Mouse (Mus musculus): ENCODE data around the gene Vps13d. TPM values are rescaled to one million over a fixed set of nuclear protein-coding genes. Genes with fewer than 3 reads are reported as not detected.

Gene Vps13d
- polyA plus RNA-seq, 1 experiment from 2014 or later: 15.2 TPM

DNA sequence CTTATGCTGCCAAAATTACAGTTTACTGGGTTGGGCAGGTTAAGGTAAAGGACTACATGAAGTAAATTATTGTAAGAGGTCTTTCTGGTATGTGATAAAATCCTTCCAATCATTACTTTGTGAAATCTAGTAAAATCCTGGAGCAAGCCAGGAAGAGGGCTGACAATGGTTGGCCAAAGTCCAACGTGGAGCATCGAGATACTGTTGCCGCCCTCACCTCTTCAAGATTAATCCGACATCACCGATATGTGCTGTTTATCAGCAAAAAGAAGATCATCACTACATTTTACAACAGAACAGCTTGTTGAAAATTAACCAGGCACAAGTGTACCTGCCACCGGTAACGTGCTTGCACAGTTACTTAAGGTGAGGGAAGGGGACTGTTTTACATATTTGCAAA, 184.9 kb downstream of the Vps13d start:
- H3K27me3 ChIP-seq (ENCODE audit: control insufficient read depth, insufficient read depth, low read length): no peaks in the 10 kb centered on the region
- WGBS: 98% methylated on average over 7 of the region's 7 CpGs
- ATAC-seq (ENCODE audit: low FRiP score): no peak
- no peak overlapping the region for H3K4me3 ChIP-seq (ENCODE audit: low read depth, low read length)
- no peaks in the 10 kb centered on the region for H3K9me3 ChIP-seq (ENCODE audit: control insufficient read depth, low read length)
- H3K9ac ChIP-seq (ENCODE audit: low read depth, low read length): no peak overlapping the region
- no peaks in the 10 kb centered on the region for H3K4me1 ChIP-seq (replicated peaks; ENCODE audit: control insufficient read depth, insufficient read depth, low read length)
- no peak overlapping the region for H3K27ac ChIP-seq (ENCODE audit: low read depth, low read length)
- no peaks in the 10 kb centered on the region for H3K36me3 ChIP-seq (ENCODE audit: control insufficient read depth, insufficient read depth, low read length)
- no peak overlapping the region for H3K4me2 ChIP-seq (replicated peaks; ENCODE audit: low read depth, low read length)
- DNase-seq (ENCODE audit: low spot score): no peak

DNA sequence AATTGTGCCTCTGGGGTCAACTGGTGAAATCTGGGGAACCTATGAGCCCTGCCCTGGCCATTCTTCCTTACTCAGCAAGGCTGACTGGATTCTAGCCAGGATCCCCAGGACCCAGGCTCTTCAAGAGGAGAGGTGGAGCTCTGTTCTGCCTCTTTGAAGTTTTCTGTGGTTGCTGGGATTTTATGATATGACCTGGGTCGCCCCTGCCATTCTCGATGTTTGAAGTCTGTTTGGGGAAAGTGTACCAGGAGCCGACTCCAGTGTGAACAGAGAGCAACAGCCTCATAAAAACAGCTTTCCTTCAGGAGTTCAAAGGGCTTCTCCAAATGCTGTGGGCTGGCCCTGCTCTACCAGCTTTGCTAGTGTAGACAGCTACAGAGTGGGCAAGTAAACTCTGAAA, 185.4 kb downstream of the Vps13d start:
- WGBS: 81% methylated on average over 3 of the region's 3 CpGs
- ATAC-seq (ENCODE audit: low FRiP score): no peak
- H3K27ac ChIP-seq (ENCODE audit: low read depth, low read length): no peak overlapping the region
- no peaks in the 10 kb centered on the region for H3K9me3 ChIP-seq (ENCODE audit: control insufficient read depth, low read length)
- H3K4me2 ChIP-seq (replicated peaks; ENCODE audit: low read depth, low read length): no peak overlapping the region
- no peaks in the 10 kb centered on the region for H3K4me1 ChIP-seq (replicated peaks; ENCODE audit: control insufficient read depth, insufficient read depth, low read length)
- no peak overlapping the region for H3K4me3 ChIP-seq (ENCODE audit: low read depth, low read length)
- no peak for DNase-seq (ENCODE audit: low spot score)
- H3K36me3 ChIP-seq (ENCODE audit: control insufficient read depth, insufficient read depth, low read length): no peaks in the 10 kb centered on the region
- H3K9ac ChIP-seq (ENCODE audit: low read depth, low read length): no peak overlapping the region
- no peaks in the 10 kb centered on the region for H3K27me3 ChIP-seq (ENCODE audit: control insufficient read depth, insufficient read depth, low read length)

GRCm38 (mm10) chr4:145005943-145006545, 188.8 kb downstream of the Vps13d start:
- Histone ChIP-seq H3K9ac (ENCODE audit: low read depth, low read length) (no peak overlapping the region), H3K27ac (ENCODE audit: low read depth, low read length) (no peak overlapping the region), H3K4me3 (ENCODE audit: low read depth, low read length) (no peak overlapping the region), H3K27me3 (ENCODE audit: control insufficient read depth, insufficient read depth, low read length) (no peaks in the 10 kb centered on the region), H3K4me1 (replicated peaks; ENCODE audit: control insufficient read depth, insufficient read depth, low read length) (no peaks in the 10 kb centered on the region), H3K4me2 (replicated peaks; ENCODE audit: low read depth, low read length) (no peak overlapping the region), H3K9me3 (ENCODE audit: control insufficient read depth, low read length) (no peaks in the 10 kb centered on the region), H3K36me3 (ENCODE audit: control insufficient read depth, insufficient read depth, low read length) (no peaks in the 10 kb centered on the region)
- ATAC-seq (ENCODE audit: low FRiP score) (no peak), DNase-seq (ENCODE audit: low spot score) (no peak)
- WGBS: 93% methylated on average over 4 of the region's 4 CpGs

DNA sequence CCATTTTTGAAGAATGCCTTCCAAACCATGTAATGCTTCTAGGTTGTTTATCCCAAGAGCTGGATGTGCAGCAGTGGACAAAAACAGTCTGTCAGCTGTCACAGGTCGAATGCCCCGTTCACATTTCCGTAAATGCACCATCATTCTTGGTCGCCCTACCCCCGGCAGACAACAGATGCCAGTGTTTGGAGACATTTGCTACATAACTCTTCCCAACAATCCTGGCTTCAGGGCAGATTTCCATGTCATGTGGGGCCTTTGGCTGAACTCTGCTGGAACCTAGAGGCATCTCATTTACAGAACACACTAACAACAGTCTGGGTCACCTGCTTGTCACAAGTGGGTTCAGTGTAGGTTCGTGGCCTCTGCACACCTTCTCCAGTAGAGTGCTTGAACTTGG, 190.6 kb downstream of the Vps13d start:
- Histone ChIP-seq H3K27me3 (ENCODE audit: control insufficient read depth, insufficient read depth, low read length) (no peaks in the 10 kb centered on the region), H3K36me3 (ENCODE audit: control insufficient read depth, insufficient read depth, low read length) (no peaks in the 10 kb centered on the region), H3K27ac (ENCODE audit: low read depth, low read length) (no peak overlapping the region), H3K4me3 (ENCODE audit: low read depth, low read length) (no peak overlapping the region), H3K4me1 (replicated peaks; ENCODE audit: control insufficient read depth, insufficient read depth, low read length) (no peaks in the 10 kb centered on the region; the same call in none of the 2 replicates), H3K9ac (ENCODE audit: low read depth, low read length) (no peak overlapping the region), H3K9me3 (ENCODE audit: control insufficient read depth, low read length) (no peaks in the 10 kb centered on the region), H3K4me2 (replicated peaks; ENCODE audit: low read depth, low read length) (no peak overlapping the region)
- 86% methylated on average over 6 of the region's 6 CpGs for WGBS
- ATAC-seq (ENCODE audit: low FRiP score) (no peak), DNase-seq (ENCODE audit: low spot score) (no peak)

- H3K27me3 ChIP-seq (ENCODE audit: control insufficient read depth, insufficient read depth, low read length): no peaks in the 10 kb centered on the region
- WGBS: 77% methylated on average over 1 of the region's 1 CpGs
- no peak overlapping the region for H3K4me3 ChIP-seq (ENCODE audit: low read depth, low read length)
- H3K9me3 ChIP-seq (ENCODE audit: control insufficient read depth, low read length): no peaks in the 10 kb centered on the region
- DNase-seq (ENCODE audit: low spot score) (no peak), ATAC-seq (ENCODE audit: low FRiP score) (no peak)
- no peak overlapping the region for H3K27ac ChIP-seq (ENCODE audit: low read depth, low read length)
- H3K4me2 ChIP-seq (replicated peaks; ENCODE audit: low read depth, low read length): no peak overlapping the region
- H3K4me1 ChIP-seq (replicated peaks; ENCODE audit: control insufficient read depth, insufficient read depth, low read length): no peaks in the 10 kb centered on the region; the same call in none of the 2 replicates
- H3K36me3 ChIP-seq (ENCODE audit: control insufficient read depth, insufficient read depth, low read length): no peaks in the 10 kb centered on the region
- no peak overlapping the region for H3K9ac ChIP-seq (ENCODE audit: low read depth, low read length)
These were observed 192.1 kb downstream of the Vps13d start for GRCm38 (mm10) chr4:145002733-145003132.

DNA sequence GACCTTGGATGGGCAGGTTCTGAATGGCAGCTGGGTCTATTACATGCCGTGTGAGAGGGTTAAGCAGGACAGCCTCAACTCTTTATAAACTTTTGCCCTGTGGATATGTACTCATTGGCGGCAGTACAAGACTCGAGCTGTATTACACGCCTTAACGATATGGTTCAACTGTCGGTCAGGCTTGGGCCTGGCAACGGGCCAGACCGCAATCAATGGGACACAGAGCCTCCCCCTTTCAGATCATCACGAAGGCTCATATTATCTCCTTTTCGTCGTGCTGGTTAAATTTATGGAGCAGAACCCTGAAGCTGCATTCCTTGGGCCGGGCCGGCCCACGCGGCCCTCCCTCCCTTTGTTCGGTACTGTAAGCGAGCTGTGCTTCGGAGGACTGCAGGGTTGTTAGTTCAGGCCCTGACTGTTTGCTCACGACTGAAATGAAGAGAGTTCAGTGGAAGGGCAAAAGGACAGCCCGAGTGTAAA, 194.9 kb downstream of the Vps13d start:
- H3K36me3 ChIP-seq (ENCODE audit: control insufficient read depth, insufficient read depth, low read length): no peaks in the 10 kb centered on the region
- H3K4me3 ChIP-seq (ENCODE audit: low read depth, low read length): no peak overlapping the region
- no peaks in the 10 kb centered on the region; the same call in none of the 2 replicates for H3K4me1 ChIP-seq (replicated peaks; ENCODE audit: control insufficient read depth, insufficient read depth, low read length)
- DNase-seq (ENCODE audit: low spot score) (peak; percentile 35), ATAC-seq (ENCODE audit: low FRiP score) (peak; percentile 82)
- WGBS: 62% methylated on average over 20 of the region's 20 CpGs
- H3K27me3 ChIP-seq (ENCODE audit: control insufficient read depth, insufficient read depth, low read length): no peaks in the 10 kb centered on the region
- no peaks in the 10 kb centered on the region for H3K9me3 ChIP-seq (ENCODE audit: control insufficient read depth, low read length)
- H3K9ac ChIP-seq (ENCODE audit: low read depth, low read length): no peak overlapping the region
- peak overlapping the region; percentile 47; the same call in 1 of the 2 replicates for H3K27ac ChIP-seq (ENCODE audit: low read depth, low read length)
- H3K4me2 ChIP-seq (replicated peaks; ENCODE audit: low read depth, low read length): no peak overlapping the region

DNA sequence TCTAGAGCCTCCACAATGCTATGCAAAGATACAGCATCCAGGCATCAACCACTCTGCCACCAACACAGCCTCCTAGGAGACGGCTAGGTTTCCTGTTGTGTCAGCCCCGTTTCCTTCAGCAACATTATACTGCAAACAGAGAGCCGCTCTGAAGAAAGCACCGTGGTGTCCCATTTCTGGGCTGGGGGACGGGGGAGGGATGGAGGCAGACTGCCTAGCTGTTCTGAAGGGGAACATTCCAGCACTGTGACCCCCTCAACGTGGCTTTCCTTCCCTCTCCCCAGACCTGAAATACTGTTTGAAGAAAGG, 195.3 kb downstream of the Vps13d start:
- DNase-seq (ENCODE audit: low spot score): no peak
- ATAC-seq (ENCODE audit: low FRiP score): peak; percentile 63
- no peaks in the 10 kb centered on the region; the same call in none of the 2 replicates for H3K4me1 ChIP-seq (replicated peaks; ENCODE audit: control insufficient read depth, insufficient read depth, low read length)
- H3K9ac ChIP-seq (ENCODE audit: low read depth, low read length): no peak overlapping the region
- peak overlapping the region; percentile 45; the same call in 1 of the 2 replicates for H3K27ac ChIP-seq (ENCODE audit: low read depth, low read length)
- H3K27me3 ChIP-seq (ENCODE audit: control insufficient read depth, insufficient read depth, low read length): no peaks in the 10 kb centered on the region
- WGBS: 48% methylated on average over 6 of the region's 6 CpGs
- no peak overlapping the region for H3K4me3 ChIP-seq (ENCODE audit: low read depth, low read length)
- H3K9me3 ChIP-seq (ENCODE audit: control insufficient read depth, low read length): no peaks in the 10 kb centered on the region
- H3K4me2 ChIP-seq (replicated peaks; ENCODE audit: low read depth, low read length): no peak overlapping the region
- no peaks in the 10 kb centered on the region for H3K36me3 ChIP-seq (ENCODE audit: control insufficient read depth, insufficient read depth, low read length)

GRCm38 (mm10) chr4:144998808-144999571, 195.8 kb downstream of the Vps13d start:
- no peak; the same call in 1 of the 2 replicates for ATAC-seq (ENCODE audit: low FRiP score)
- 64% methylated on average over 2 of the region's 2 CpGs for whole genome bisulfite sequencing
- no peaks in the 10 kb centered on the region for H3K36me3 ChIP-seq (ENCODE audit: control insufficient read depth, insufficient read depth, low read length)
- H3K9me3 ChIP-seq (ENCODE audit: control insufficient read depth, low read length): no peaks in the 10 kb centered on the region
- peak overlapping the region; percentile 45; the same call in 1 of the 2 replicates for H3K27ac ChIP-seq (ENCODE audit: low read depth, low read length)
- no peak overlapping the region for H3K4me2 ChIP-seq (replicated peaks; ENCODE audit: low read depth, low read length)
- no peak overlapping the region for H3K4me3 ChIP-seq (ENCODE audit: low read depth, low read length)
- no peak for DNase-seq (ENCODE audit: low spot score)
- no peak overlapping the region for H3K9ac ChIP-seq (ENCODE audit: low read depth, low read length)
- H3K4me1 ChIP-seq (replicated peaks; ENCODE audit: control insufficient read depth, insufficient read depth, low read length): no peaks in the 10 kb centered on the region; the same call in none of the 2 replicates
- no peaks in the 10 kb centered on the region for H3K27me3 ChIP-seq (ENCODE audit: control insufficient read depth, insufficient read depth, low read length)
